Mouse (Mus musculus): ENCODE results near the gene Arhgap18.

DNA sequence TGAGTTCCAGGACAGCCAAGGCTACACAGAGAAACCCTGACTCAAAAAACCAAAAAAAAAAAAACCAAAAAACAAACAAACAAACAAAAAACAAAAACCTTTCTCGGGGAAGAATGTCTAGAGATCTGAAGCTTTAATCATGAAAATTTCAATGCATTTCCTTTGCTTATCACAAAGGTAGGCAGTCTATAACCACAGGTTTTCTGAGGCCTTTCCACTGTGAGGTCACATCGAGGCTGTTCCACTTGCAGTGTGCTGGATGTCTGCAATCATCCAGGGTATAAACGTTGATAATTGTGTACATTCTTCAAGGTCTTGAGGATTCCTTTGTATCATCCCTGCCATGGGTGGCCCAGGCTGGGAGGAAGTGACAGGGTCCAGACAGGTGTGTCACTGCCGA, 7.9 kb downstream of the Arhgap18 start:
- TF ChIP-seq CTCF (IDR thresholded peaks at IDR 0.05; ENCODE audit: borderline replicate concordance, control insufficient read depth, extremely low read depth, insufficient read depth, low read length, poor library complexity) (no peak), POLR2A (IDR thresholded peaks at IDR 0.05; ENCODE audit: control insufficient read depth, extremely low read depth, insufficient read depth, low read length, poor library complexity) (no peak)
